In the genomic region with DNA sequence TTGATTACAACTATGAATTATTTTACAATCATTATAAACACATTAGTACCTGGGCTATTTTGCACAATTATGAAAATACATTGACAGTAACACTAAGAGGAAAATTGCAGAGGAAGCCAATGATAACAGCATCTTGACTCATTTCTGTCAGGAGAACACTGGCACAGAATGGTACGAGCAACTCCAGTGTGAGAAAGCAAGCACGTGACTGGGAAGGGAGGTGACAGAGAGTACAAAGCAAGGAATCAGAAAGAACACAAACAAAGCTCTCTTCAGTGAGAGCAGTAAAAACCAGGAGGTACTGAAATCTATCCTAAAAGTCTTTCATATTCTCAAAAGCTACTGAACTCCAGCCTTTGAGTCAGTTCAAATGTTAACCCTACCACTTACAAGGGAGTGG, we compare ENCODE assay signal across 10 mouse cellular contexts. TPM values are rescaled to one million over a fixed set of nuclear protein-coding genes. Genes with fewer than 3 reads are reported as not detected.
DNase-seq lines count a peak whose midpoint lies in the region; TF ChIP-seq lines count a peak whose summit lies in the region.
"Had no signal": no experiment of that assay in that cellular context is flagged by ENCODE, and none has a peak within 500 bp of the region (broad histone marks: within the 10 kb centered on the region; RNA-seq: fewer than 3 reads in every experiment).

No protein-coding gene starts in this region.

- no peak overlapping the region for H3ac ChIP-seq in myocyte (ENCODE audit: control insufficient read depth, insufficient read length)

- TF ChIP-seq POLR2A in myocyte (IDR thresholded peaks at IDR 0.05; ENCODE audit: insufficient read length, low read depth): no peak

- peak; percentile 90 for DNase-seq in heart, adult 11 months
- DNase-seq in heart, adult 8-10 months (ENCODE audit: low spot score): no peak
- peak; percentile 59 to 71 for DNase-seq in lung, adult 18-20 months
- DNase-seq in lung, postnatal 4 days: no peak
- peak; percentile 35 for DNase-seq in embryo, embryonic 10.5 days (ENCODE audit: low spot score)
- DNase-seq in MN1 (ENCODE audit: low spot score): no peak
- no peak for DNase-seq in gastrocnemius, postnatal 4 days (ENCODE audit: low spot score in 2 of 2)
- DNase-seq: kidney, postnatal 10 days had no signal

- H3K79me2 ChIP-seq in myocyte (ENCODE audit: control insufficient read depth, insufficient read depth): no peaks in the 10 kb centered on the region

- H3K4me2 ChIP-seq in myocyte (ENCODE audit: low read depth): no peak overlapping the region

- no peaks in the 10 kb centered on the region for H3K27me3 ChIP-seq in myocyte (ENCODE audit: control insufficient read depth, insufficient read depth, insufficient read length)

- no peak overlapping the region for H3K4me3 ChIP-seq in myocyte

- H3K36me3 ChIP-seq in myocyte (ENCODE audit: control insufficient read depth, insufficient read depth): no peaks in the 10 kb centered on the region

TF ChIP-seq in myocyte, 11 proteins besides CTCF, POLR2A, EP300 and RAD21:
- no peak for TF ChIP-seq TCF12 (IDR thresholded peaks at IDR 0.05; ENCODE audit: insufficient read depth, poor library complexity, severe bottlenecking)
- no peak for TF ChIP-seq E2F4 (IDR thresholded peaks at IDR 0.05; ENCODE audit: insufficient read depth)
- no peak for TF ChIP-seq MYOD1 (IDR thresholded peaks at IDR 0.05; ENCODE audit: control insufficient read depth in 1 of 3, insufficient read length in 2 of 3, low read depth in 2 of 3)
- TF ChIP-seq USF1 (IDR thresholded peaks at IDR 0.05; ENCODE audit: low read depth): peak; percentile 72
- TF ChIP-seq TCF3 (IDR thresholded peaks at IDR 0.05; ENCODE audit: insufficient read length, low read depth): no peak

RNA-seq across cellular contexts. Expression of a gene that starts 24.4 kb away (rescaled TPM):
- 10 to 100 TPM; 11.3 to 26.0 (median 18.6) TPM for total RNA-seq in heart, adult 8-10 months (2022)
- 2.6 TPM for polyA plus RNA-seq in myocyte (2012; fragmentation: generic; extraction: Trizol)
- 10 to 100 TPM; 12.6 to 14.3 TPM for total RNA-seq in gastrocnemius, postnatal 4 days (2021)

RNA-seq across cellular contexts. Expression of a gene that starts 39.9 kb away (rescaled TPM):
- total RNA-seq in heart, adult 8-10 months (2022): 1 to 10 TPM; 1.1 to 1.6 (median 1.4) TPM
- 8.6 TPM for polyA plus RNA-seq in myocyte (2012; fragmentation: generic; extraction: Trizol)
- 1,000 to 10,000 TPM; 1,287 to 1,360 TPM for total RNA-seq in gastrocnemius, postnatal 4 days (2021)
- total RNA-seq: common myeloid progenitor, adult 5-6 weeks had no signal

RNA-seq across cellular contexts. Expression of a gene that starts 51.7 kb away (rescaled TPM):
- 100 to 1,000 TPM; 120 to 148 (median 126) TPM for total RNA-seq in heart, adult 8-10 months (2022)
- 165 TPM for polyA plus RNA-seq in myocyte (2012; fragmentation: generic; extraction: Trizol)
- total RNA-seq in gastrocnemius, postnatal 4 days (2021): 100 to 1,000 TPM; 274 to 291 TPM

RNA-seq across cellular contexts. Expression of a gene that starts 57.7 kb away (rescaled TPM):
- total RNA-seq in heart, adult 8-10 months (2022): 100 to 1,000 TPM in 3 of 4 experiments, 10 to 100 TPM in 1; 97.9 to 110 (median 103) TPM
- polyA plus RNA-seq in myocyte (2012; fragmentation: generic; extraction: Trizol): 68.6 TPM
- total RNA-seq in gastrocnemius, postnatal 4 days (2021): 10 to 100 TPM; 95.4 to 97.9 TPM

Comparison
In these comparisons a context has a peak if more than half of its experiments do, and no peak if none do; other contexts are left out.
1. DNase-seq: peak in heart, adult 11 months (single experiment), lung, adult 18-20 months (2 of 2) and embryo, embryonic 10.5 days (single experiment); none in heart, adult 8-10 months (single experiment), lung, postnatal 4 days (0 of 2), MN1 (single experiment) and gastrocnemius, postnatal 4 days (0 of 2).
2. RNA of a gene that starts 39.9 kb away (total RNA-seq): 1,287 to 1,360 TPM in gastrocnemius, postnatal 4 days; 1.1 to 1.6 TPM in heart, adult 8-10 months; every median in the first group is over 100 times any median in the second.